9 mouse cellular contexts compared by ENCODE assay signal in genomic region chr11:120630401-120630871, GRCm38 (mm10). TPM values are rescaled to one million over a fixed set of nuclear protein-coding genes. Genes with fewer than 3 reads are reported as not detected.
DNase-seq lines count a peak whose midpoint lies in the region; ATAC-seq lines count a peak whose summit lies in the region.
"Had no signal": no experiment of that assay in that cellular context is flagged by ENCODE, and none has a peak within 500 bp of the region (broad histone marks: within the 10 kb centered on the region; RNA-seq: fewer than 3 reads in every experiment).

No protein-coding gene starts in this region.

- H3K4me3 ChIP-seq in heart, embryonic 15.5 days: peak overlapping the region; percentile 19
- peak overlapping the region; percentile 93 for H3K4me3 ChIP-seq in megakaryocyte, embryonic 14.5 days (replicated peaks)

- peak overlapping the region; percentile 58 for H3K27ac ChIP-seq in heart, embryonic 15.5 days

- peaks cover 48% of the 10 kb centered on the region for H3K4me1 ChIP-seq in heart, embryonic 15.5 days (replicated peaks)
- H3K4me1 ChIP-seq in megakaryocyte, embryonic 14.5 days: peaks cover 80% of the 10 kb centered on the region

- H3K9me3 ChIP-seq in heart, embryonic 15.5 days (replicated peaks): no peaks in the 10 kb centered on the region
- H3K9me3 ChIP-seq in megakaryocyte, embryonic 14.5 days: no peaks in the 10 kb centered on the region

- H3K36me3 ChIP-seq in heart, embryonic 15.5 days: peaks cover 15% of the 10 kb centered on the region
- peaks cover 34% of the 10 kb centered on the region for H3K36me3 ChIP-seq in megakaryocyte, embryonic 14.5 days (replicated peaks; ENCODE audit: low read length)

- no peak for ATAC-seq in heart, embryonic 15.5 days (replicated peaks; ENCODE audit: insufficient number of reproducible peaks, insufficient read depth, low FRiP score, low read depth)
- no peak for ATAC-seq in frontal cortex, adult (ENCODE audit: low TSS enrichment)
- ATAC-seq: Patski had no signal

- no peaks in the 10 kb centered on the region for H3K27me3 ChIP-seq in heart, embryonic 15.5 days
- no peaks in the 10 kb centered on the region for H3K27me3 ChIP-seq in megakaryocyte, embryonic 14.5 days (replicated peaks)
- H3K27me3 ChIP-seq: Patski had no signal

- WGBS in heart, embryonic 15.5 days: 41% methylated on average over 5 of the region's 5 CpGs

- H3K4me2 ChIP-seq in heart, embryonic 15.5 days: peak overlapping the region; percentile 94

- DNase-seq in embryo, embryonic 10.5 days (ENCODE audit: low spot score): peak; percentile 3
- no peak for DNase-seq in embryo, embryonic 10 days (ENCODE audit: low spot score)
- DNase-seq in adrenal gland, postnatal 36 days: peak; percentile 63 to 73
- peak; percentile 57 to 70 for DNase-seq in kidney, postnatal 4 days
- no peak for DNase-seq in retina, postnatal 1 day

- peak overlapping the region; percentile 32; the same call in 1 of the 2 replicates for H3K9ac ChIP-seq in heart, embryonic 15.5 days

RNA-seq across cellular contexts. Expression of gene Mafg, which starts 3.0 kb away (rescaled TPM):
- 10 to 100 TPM; 50.4 to 78.6 TPM for total RNA-seq in adrenal gland, postnatal 36 days (2021)
- polyA plus RNA-seq in heart, embryonic 15.5 days (2015; fragmentation: Nextera tagmentation; extraction: Ambion mirVana): 17.8 and 21.2 TPM in 2 replicates
- polyA plus RNA-seq in megakaryocyte, embryonic 14.5 days (2012; ENCODE audit: insufficient read depth, low replicate concordance): 59.5 and 102 TPM in 2 replicates

RNA-seq across cellular contexts. Expression of gene Sirt7, which starts 5.4 kb away (rescaled TPM):
- total RNA-seq in adrenal gland, postnatal 36 days (2021): 10 to 100 TPM; 49.6 to 67.0 TPM
- 17.6 and 25.1 TPM in 2 replicates for polyA plus RNA-seq in heart, embryonic 15.5 days (2015; fragmentation: Nextera tagmentation; extraction: Ambion mirVana)
- polyA plus RNA-seq in megakaryocyte, embryonic 14.5 days (2012; ENCODE audit: insufficient read depth, low replicate concordance): 275 and 278 TPM in 2 replicates

RNA-seq across cellular contexts. Expression of gene Pcyt2, which starts 12.7 kb away (rescaled TPM):
- total RNA-seq in adrenal gland, postnatal 36 days (2021): 100 to 1,000 TPM; 212 to 312 TPM
- polyA plus RNA-seq in heart, embryonic 15.5 days (2015; fragmentation: Nextera tagmentation; extraction: Ambion mirVana): 80.3 and 111 TPM in 2 replicates
- 143 and 168 TPM in 2 replicates for polyA plus RNA-seq in megakaryocyte, embryonic 14.5 days (2012; ENCODE audit: insufficient read depth, low replicate concordance)

RNA-seq across cellular contexts. Expression of gene Pycr1, which starts 13.1 kb away (rescaled TPM):
- 1 to 10 TPM; 1.1 to 1.5 TPM for total RNA-seq in adrenal gland, postnatal 36 days (2021)
- 17.1 and 23.5 TPM in 2 replicates for polyA plus RNA-seq in heart, embryonic 15.5 days (2015; fragmentation: Nextera tagmentation; extraction: Ambion mirVana)
- 3.6 and 7.7 TPM in 2 replicates for polyA plus RNA-seq in megakaryocyte, embryonic 14.5 days (2012; ENCODE audit: insufficient read depth, low replicate concordance)

RNA-seq across cellular contexts. Expression of gene Myadml2, which starts 17.5 kb away (rescaled TPM):
- not detected for total RNA-seq in adrenal gland, postnatal 36 days (2021)
- polyA plus RNA-seq in heart, embryonic 15.5 days (2015; fragmentation: Nextera tagmentation; extraction: Ambion mirVana): 13.2 and 15.4 TPM in 2 replicates
- 0.44 TPM in 1 of 2 replicates, not detected in the other for polyA plus RNA-seq in megakaryocyte, embryonic 14.5 days (2012; ENCODE audit: insufficient read depth, low replicate concordance)
- polyA plus RNA-seq: Patski had no signal

Comparison
In these comparisons a context has a peak if more than half of its experiments do, and no peak if none do; other contexts are left out.
1. DNase-seq: peak in embryo, embryonic 10.5 days (single experiment), adrenal gland, postnatal 36 days (2 of 2) and kidney, postnatal 4 days (2 of 2); none in embryo, embryonic 10 days (single experiment) and retina, postnatal 1 day (single experiment).
2. RNA of gene Sirt7, which starts 5.4 kb away (polyA plus RNA-seq): 275 to 278 TPM in megakaryocyte, embryonic 14.5 days; 17.6 to 25.1 TPM in heart, embryonic 15.5 days; every median in the first group is over 10 times any median in the second.